Mouse (Mus musculus): Measurements from ENCODE around the gene Psmb4. TPM values are rescaled to one million over a fixed set of nuclear protein-coding genes. Genes with fewer than 3 reads are reported as not detected.
"Not testable (repeated sequence)": the region's sequence is repeated elsewhere in the genome, so short reads cannot be mapped to it uniquely, and the experiment has no call there.

Gene Psmb4
- 100 to 1,000 TPM; 263 to 284 TPM for total RNA-seq (2021)

DNA sequence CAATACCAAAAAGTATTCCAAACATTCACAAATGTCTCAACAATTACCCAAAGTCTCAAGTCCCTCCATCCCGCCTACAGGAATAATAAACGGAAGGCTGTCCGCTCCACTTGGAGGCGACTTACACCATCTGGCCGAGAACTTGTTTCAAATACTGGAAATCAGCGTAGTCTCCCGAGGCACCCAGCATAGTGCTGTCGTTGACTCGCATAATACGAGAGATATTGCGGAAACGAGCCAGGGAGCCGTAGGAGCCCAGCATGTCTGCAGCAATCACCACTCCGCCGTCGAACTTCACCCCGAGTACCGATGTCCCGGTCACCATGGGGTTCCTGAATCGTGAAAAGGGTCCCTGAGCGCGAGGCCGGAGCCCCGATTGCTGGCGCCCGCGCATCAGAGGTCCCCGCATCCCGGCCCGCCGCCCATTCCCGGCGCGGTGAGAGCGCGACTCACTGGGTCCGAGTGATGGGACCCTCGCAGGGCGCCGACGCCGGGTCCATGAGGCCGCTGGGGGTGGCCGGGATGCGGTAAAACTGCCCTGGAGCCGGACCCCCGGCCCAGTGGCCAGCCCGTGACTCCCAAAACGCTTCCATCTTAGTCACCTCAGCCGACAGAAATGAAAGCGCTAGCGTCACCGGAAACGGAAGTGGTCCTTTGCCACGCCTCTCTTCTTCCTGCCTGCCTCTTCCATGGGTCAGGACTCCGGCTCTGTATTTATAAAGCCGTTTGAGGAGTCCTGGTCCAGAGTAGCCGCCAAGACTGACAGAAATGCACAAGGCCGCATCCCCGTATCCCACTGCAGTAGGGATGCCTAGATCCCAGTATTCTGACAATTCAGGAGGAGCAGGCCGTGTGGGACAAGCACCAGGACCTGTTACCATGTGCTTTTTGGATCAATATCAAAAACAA, at the start of gene Psmb4:
Gene Psmb4 (minus strand): TSS at position 646 of the 909 bp plus-strand sequence.
- peak; percentile 87 to 91 for DNase-seq (ENCODE audit: low spot score in 2 of 2)
- intact Hi-C loops (cut with DNase I) = no loop called here

GRCm38 (mm10) chr3:94936147-94936546, 49.4 kb upstream of the Psmb4 start:
- intact Hi-C loops (cut with DNase I) = loop anchor here (10.0 kb wide), 1 partner anchor 241 kb away; the partner anchor contains the start of gene Selenbp2
- DNase-seq (ENCODE audit: low spot score in 2 of 2) = not testable (repeated sequence)

DNA sequence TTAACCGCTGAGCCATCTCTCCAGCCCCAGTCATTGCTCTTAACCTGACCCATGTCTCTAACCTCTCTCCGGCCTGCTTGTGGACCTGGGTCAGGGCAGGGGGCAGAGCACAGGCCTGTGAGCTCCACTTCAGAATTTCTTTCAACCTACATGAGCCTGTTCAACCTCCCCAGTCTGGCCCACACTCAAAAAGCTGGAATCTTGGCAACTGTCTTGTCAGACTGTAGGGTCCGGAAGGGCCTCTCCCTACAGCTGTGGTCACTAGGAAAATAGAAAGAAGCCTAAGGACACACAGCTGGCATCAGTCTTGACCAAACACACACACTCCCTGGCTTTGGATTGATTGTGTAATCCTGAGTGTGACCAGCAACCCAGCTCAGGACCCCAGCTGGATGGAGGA, 48.6 kb upstream of the Psmb4 start:
- not testable (repeated sequence) for DNase-seq (ENCODE audit: low spot score in 2 of 2)
- intact Hi-C loops (cut with DNase I) = loop anchor here (10.0 kb wide), 1 partner anchor 241 kb away; the partner anchor contains the start of gene Selenbp2

GRCm38 (mm10) chr3:94934564-94934963, 47.8 kb upstream of the Psmb4 start:
- not testable (repeated sequence) for DNase-seq (ENCODE audit: low spot score in 2 of 2)
- intact Hi-C loops (cut with DNase I) = loop anchor here (10.0 kb wide), 1 partner anchor 240 kb away; the partner anchor contains the start of gene Selenbp2

- intact Hi-C loops (cut with DNase I) = loop anchor here (10.0 kb wide), 1 partner anchor 239 kb away; the partner anchor contains the start of gene Selenbp2
Observed at GRCm38 (mm10) chr3:94933604-94934003, 46.8 kb upstream of the Psmb4 start.

DNA sequence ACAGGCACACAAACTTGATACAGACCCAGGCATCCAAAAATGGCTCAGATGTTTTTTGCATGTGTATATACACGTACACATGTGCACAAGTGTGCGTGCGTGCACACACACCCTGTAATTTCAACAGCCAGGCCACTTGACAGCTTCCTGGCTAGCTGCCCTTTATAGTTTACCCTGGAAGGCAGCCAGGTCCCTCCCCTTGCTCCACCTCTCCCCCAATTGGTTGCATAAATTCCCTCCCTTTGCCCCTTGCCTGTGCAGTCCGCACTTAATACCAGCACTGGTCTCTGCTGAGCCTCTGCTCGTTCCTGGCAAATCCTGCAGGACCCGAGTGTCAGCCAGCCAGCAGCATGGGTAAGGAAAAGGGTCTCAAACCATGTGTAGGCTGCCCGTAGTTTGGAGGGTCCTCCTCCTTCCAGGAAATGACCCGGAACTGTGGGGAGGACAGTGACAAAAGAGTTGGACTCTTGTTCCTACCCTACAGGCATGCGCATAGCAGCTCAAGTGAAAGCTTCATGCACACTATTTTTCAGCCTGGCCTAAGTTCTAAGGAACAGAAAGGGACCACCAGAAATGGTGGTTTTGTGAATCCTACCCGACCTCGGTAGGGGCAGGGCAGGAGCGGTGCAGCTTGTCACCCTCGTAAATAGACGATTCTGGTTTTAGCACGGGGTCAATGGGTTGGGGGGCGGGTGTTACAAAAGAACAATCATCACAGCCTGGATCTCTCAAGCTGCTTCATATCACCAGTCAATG, 46.2 kb upstream of the Psmb4 start, which contains the start of gene Selenbp1:
Gene Selenbp1 (plus strand): TSS at position 248 of the 756 bp plus-strand sequence.
- intact Hi-C loops (cut with DNase I) = loop anchor here (10.0 kb wide), 1 partner anchor 238 kb away; the partner anchor contains the start of gene Selenbp2
- peak; percentile 48 to 50 for DNase-seq (ENCODE audit: low spot score in 2 of 2)

More at GRCm38 (mm10) chr3:94933604-94934003, 46.8 kb upstream of the Psmb4 start:
- DNase-seq (ENCODE audit: low spot score in 2 of 2) = not testable (repeated sequence)

DNA sequence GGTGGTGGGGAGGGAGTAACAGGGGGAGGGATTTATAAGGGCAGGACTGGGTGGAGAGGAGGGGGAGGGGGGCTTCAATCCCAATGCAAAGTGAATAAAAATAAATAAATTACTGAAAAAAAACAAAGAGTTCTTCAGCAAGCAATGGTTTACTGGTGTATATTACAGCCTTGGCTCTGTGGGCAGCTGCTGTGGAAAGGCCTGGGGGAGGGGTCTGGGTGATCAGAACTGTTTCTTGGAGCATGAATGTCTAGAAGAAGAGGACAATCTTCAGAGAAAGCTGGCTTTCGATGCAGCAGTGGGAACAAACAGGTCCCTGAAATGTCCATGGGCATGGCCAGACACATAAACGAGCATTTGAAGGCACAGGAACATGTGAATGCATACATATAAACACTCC, 45.5 kb upstream of the Psmb4 start:
- intact Hi-C loops (cut with DNase I) = loop anchor here (10.0 kb wide), 1 partner anchor 237 kb away; the partner anchor contains the start of gene Selenbp2
- DNase-seq (ENCODE audit: low spot score in 2 of 2) = not testable (repeated sequence)

DNA sequence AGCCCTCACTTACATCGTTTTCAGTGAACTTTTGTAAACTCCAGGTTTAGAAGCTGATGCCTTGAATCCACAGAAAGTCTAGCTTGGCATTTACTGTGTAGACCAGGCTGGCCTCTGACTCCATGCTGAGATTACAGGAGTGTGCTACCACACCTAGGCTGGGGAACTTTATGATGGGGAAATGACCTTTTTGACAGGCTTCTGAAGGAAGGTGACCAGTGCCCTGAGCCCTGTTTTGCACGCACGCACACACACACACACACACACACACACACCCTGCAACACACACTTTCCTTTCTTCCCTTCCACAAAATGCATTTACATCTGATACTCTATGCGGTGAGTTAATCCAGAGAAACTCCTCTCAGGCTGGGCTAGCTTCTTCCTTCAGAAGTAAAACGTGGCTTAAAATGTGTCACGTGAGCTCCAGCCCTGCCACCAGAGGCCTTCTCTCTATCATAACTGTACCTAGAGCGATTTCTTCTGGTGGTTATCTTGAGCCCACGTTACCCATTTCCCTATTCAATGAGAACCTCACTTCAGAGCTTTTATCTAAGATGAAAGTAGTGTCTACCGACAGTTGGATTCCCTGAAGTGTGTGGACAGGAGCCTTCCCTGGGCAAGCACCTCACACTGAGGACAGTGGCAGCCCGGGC, 44.8 kb upstream of the Psmb4 start:
- intact Hi-C loops (cut with DNase I) = loop anchor here (10.0 kb wide), 1 partner anchor 237 kb away; the partner anchor contains the start of gene Selenbp2
- not testable (repeated sequence) for DNase-seq (ENCODE audit: low spot score in 2 of 2)

- intact Hi-C loops (cut with DNase I) = loop anchor here (10.0 kb wide), 1 partner anchor 236 kb away; the partner anchor contains the start of gene Selenbp2
- DNase-seq (ENCODE audit: low spot score in 2 of 2) = not testable (repeated sequence)
Observed at GRCm38 (mm10) chr3:94930386-94931266, 43.9 kb upstream of the Psmb4 start.

GRCm38 (mm10) chr3:94928979-94929378, 42.2 kb upstream of the Psmb4 start:
- DNase-seq (ENCODE audit: low spot score in 2 of 2); intact Hi-C loops (cut with DNase I): not testable (repeated sequence)

DNA sequence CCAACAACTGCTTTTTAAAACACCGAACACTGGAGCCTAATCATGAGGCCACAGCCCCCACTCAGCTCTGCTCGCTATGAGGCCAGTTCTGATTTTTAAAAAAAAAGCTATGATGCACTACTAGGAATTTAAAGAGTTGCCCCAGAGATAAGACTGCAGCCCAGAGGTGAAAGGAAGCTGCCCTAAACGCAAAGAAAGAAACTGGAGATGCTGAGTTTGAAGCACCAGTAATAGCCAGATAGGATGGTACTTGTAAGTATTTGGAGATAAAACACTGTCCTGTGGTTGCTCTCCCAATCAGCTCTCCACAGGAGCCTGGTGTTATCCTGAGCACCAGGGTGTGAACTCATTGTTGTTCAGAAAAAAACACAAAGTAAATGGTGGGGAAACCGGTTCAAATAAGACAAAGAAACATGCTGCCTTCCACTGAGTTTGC, 39.6 kb upstream of the Psmb4 start:
- DNase-seq (ENCODE audit: low spot score in 2 of 2); intact Hi-C loops (cut with DNase I): not testable (repeated sequence)

DNA sequence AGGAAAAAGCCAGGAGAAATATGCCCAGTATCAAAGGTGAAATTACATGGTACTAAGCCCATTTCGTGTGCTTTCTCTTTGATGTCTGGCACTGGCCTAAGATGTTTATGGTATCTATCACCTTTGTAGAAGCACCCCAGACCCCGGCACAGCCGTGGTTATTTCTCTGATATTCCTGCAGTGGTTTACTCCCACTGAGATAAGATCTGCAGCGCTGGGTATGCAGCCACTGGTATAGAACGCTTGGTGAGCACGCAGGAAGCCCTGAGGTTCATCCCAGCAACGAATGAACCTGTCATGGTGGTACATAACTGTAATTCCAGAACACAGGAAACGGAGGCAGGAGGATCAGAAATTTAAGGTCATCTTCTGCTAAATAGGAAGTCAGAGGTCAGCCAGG, 37.9 kb upstream of the Psmb4 start:
- intact Hi-C loops (cut with DNase I) = no loop called here
- DNase-seq (ENCODE audit: low spot score in 2 of 2) = no peak

GRCm38 (mm10) chr3:94922333-94922732, 35.6 kb upstream of the Psmb4 start:
- intact Hi-C loops (cut with DNase I) = no loop called here
- no peak for DNase-seq (ENCODE audit: low spot score in 2 of 2)

DNA sequence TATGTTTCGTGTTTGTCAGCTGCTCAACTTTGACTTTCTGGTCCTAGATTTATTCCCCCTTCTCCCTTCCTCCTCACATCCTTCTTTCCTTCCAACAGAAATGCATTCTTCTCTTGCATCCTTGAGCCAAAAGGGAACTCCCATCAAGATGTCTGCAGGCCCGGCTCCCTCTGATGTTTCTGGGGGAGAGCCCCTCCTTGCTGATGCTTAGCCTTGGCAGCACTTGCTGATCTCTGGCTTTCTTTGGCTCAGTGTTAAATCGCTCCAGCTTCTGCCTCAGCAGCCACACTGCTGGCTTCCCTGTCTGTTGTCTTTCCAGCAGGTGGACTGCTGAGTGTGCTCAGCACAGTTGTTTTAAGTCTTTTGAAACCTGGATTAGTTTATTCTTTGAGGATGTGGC, 34.3 kb upstream of the Psmb4 start:
- intact Hi-C loops (cut with DNase I) = no loop called here
- DNase-seq (ENCODE audit: low spot score in 2 of 2) = no peak

- intact Hi-C loops (cut with DNase I) = no loop called here
- DNase-seq (ENCODE audit: low spot score in 2 of 2) = no peak
Observed at GRCm38 (mm10) chr3:94918845-94919244, 32.1 kb upstream of the Psmb4 start.

DNA sequence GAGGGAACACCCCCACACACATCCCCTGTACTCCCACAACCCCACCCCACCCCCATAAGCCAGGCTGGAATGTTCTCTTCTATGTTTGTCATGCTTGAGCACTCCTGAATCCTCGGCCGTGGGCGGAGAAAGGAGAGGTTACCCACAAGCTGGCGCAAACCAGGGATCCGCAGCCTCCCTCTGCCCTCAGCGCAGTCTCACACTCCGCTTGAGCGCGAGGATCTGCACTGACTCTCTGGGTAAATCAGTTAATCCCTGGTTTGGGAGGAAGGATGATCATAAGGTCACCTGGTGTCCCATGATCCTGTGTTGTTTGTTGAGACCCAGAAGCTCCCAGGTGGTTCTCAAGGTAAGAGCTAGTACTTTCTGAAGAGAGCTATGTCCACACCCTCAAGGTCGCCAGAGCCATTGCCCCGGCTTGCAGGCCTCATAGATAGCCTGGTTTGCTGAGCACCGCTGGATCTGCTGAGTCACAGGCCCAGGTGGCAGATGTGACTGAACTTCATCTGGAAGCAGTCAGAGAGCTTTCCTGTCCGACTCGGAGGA, 31.1 kb upstream of the Psmb4 start:
- DNase-seq (ENCODE audit: low spot score in 2 of 2) = peak; percentile 11 to 39
- intact Hi-C loops (cut with DNase I) = no loop called here

DNA sequence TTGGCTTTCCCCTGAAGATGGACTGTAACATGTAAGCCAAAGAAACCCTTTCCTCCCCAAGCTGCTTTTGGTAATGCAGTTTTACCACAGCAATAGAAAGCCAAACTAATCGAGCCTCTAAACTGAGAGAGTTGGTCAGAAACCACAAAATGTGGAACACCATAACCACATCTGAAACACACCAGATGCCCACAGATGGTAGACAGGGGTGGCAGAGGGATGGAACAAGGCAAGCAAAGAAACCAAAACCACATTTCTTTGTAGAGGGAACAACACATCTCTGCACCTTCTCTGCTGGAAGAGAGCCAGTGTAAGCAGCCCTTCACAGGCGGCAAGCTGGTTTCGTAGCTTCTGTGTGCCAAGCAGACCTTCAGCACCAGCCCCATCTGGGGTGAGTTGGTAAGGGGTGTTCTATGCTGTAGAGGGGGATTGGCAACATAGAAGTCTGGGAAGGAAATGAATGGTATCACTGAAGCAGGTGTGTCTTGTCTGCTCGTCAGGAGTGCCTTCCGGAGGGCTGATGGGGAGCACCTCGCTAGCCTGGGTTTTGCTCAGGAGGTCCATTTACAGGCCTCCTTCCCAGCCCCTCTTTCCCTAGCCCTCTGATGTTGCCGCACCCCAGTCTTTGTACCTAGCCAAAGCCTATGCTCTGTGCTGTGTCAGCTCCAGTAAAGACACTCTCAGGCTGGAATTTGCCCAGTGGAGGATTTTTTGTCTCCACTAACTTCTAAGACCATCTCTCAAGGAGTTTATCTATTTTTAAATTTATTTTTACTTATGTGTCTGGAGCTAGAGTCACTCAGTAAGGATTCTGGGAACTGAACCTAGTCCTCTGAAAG, 29.4 kb upstream of the Psmb4 start:
- intact Hi-C loops (cut with DNase I) = no loop called here
- no peak for DNase-seq (ENCODE audit: low spot score in 2 of 2)

All from left cerebral cortex, postnatal 25 days (tissue).